Mouse (Mus musculus) frontal cortex, postnatal 14 days (tissue): Measurements from ENCODE around the gene Guf1.

Source experiments
- DNase-seq, 2 experiments: peaks; one replicate each; pipeline ENCODE4 v3.0.0; 2022; ENCODE audit warnings: low spot score in 2 of 2

Guf1 gene

GRCm38 (mm10) chr5:69556628-69557403 lies at the start of gene Guf1:
Gene Guf1, plus strand, starts transcription at chr5:69556923.
- DNase-seq = peak; percentile 90 to 95

GRCm38 (mm10) chr5:69507045-69507444 lies 49.7 kb upstream of the Guf1 start:
- no peak for DNase-seq

- DNase-seq = no peak
Observed at GRCm38 (mm10) chr5:69511631-69512030, 45.1 kb upstream of the Guf1 start.

GRCm38 (mm10) chr5:69512203-69512602 lies 44.5 kb upstream of the Guf1 start:
- DNase-seq = no peak

- peak; percentile 10 to 64 for DNase-seq
Observed at GRCm38 (mm10) chr5:69520661-69521278, 36.0 kb upstream of the Guf1 start.

- no peak for DNase-seq
Observed at GRCm38 (mm10) chr5:69522064-69522463, 34.7 kb upstream of the Guf1 start.

GRCm38 (mm10) chr5:69523944-69524343 lies 32.8 kb upstream of the Guf1 start:
- DNase-seq = no peak

GRCm38 (mm10) chr5:69541680-69542079 lies 15.0 kb upstream of the Guf1 start:
- DNase-seq = no peak

GRCm38 (mm10) chr5:69542489-69542888 lies 14.2 kb upstream of the Guf1 start, which contains the start of gene Yipf7:
Gene Yipf7, minus strand, starts transcription at chr5:69542648.
- no peak for DNase-seq

- no peak for DNase-seq
Observed at GRCm38 (mm10) chr5:69557404-69557935, 747 bp downstream of the Guf1 start.

GRCm38 (mm10) chr5:69591640-69592461 lies 35.1 kb downstream of the Guf1 start, which contains the start of gene Gnpda2:
Gene Gnpda2, minus strand, starts transcription at chr5:69592340.
- peak; percentile 78 to 81 for DNase-seq

- DNase-seq = no peak
Observed at GRCm38 (mm10) chr5:69601027-69601426, 44.3 kb downstream of the Guf1 start.

GRCm38 (mm10) chr5:69613209-69613796 lies 56.6 kb downstream of the Guf1 start:
- no peak for DNase-seq

- DNase-seq = no peak
Observed at GRCm38 (mm10) chr5:69620899-69621298, 64.2 kb downstream of the Guf1 start.
